ENCODE assay signal across 9 mouse cellular contexts in the genomic region with DNA sequence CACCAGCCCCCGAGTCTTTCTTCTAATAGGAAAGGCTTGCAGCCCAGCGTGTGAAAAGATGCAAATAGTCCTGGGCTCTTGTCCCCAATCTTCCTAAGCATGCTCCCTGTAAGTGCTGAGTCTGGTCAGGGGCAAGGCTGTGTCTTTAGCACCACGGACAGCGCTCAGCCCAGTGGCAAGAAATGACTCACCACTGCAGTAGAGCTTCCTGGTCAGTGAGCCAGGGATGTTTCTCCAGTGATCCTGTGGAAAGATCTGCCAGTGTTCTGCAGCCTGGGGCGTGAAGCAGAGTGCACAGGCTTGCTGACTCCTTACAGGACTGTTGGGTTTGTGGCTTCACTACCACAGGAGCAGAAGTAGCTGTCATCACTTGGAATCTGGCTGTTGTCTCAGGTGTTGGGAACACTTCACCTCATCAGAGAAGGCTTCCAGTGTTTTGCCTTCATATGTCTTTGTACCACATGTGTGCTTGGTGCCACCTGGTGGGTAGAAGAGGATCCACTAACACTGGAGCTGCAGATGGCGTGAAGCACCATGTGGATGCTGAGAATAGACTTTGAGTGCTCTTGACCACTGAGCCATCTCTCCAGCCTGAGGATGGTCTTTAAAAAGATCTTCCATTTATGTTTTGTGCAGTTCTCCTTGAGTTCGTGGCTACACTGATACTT.
DNase-seq lines count a peak whose midpoint lies in the region; TF ChIP-seq lines count a peak whose summit lies in the region.
"Had no signal": no experiment of that assay in that cellular context is flagged by ENCODE, and none has a peak within 500 bp of the region (broad histone marks: within the 10 kb centered on the region; RNA-seq: fewer than 3 reads in every experiment).

No protein-coding gene starts in this region.

- H3K27ac ChIP-seq in ES-E14 (ENCODE audit: insufficient read depth, low read depth, low read length, poor library complexity, severe bottlenecking) = no peak overlapping the region
- H3K27ac ChIP-seq: hindbrain, embryonic 15.5 days; stomach, embryonic 15.5 days had no signal

- in situ Hi-C loops in ES-E14 (cut with MboI; ENCODE audit: low sequenced_read_pairs in 2 of 2, unreplicated experiment in 2 of 2) = no loop called here

- no peak overlapping the region for H3K4me3 ChIP-seq in ES-E14 (ENCODE audit: insufficient read depth in 1 of 2, low read depth in 1 of 2, low read length in 2 of 2, poor library complexity in 1 of 2, severe bottlenecking in 1 of 2)
- H3K4me3 ChIP-seq: hindbrain, embryonic 15.5 days; stomach, embryonic 15.5 days had no signal

- no peaks in the 10 kb centered on the region for H3K4me1 ChIP-seq in ES-E14 (ENCODE audit: control insufficient read depth in 2 of 2, insufficient read depth in 2 of 2, low read length in 2 of 2, poor library complexity in 1 of 2)
- H3K4me1 ChIP-seq: hindbrain, embryonic 15.5 days; stomach, embryonic 15.5 days had no signal

- no peaks in the 10 kb centered on the region; the same call in 1 of the 2 replicates for H3K36me3 ChIP-seq in ES-E14 (ENCODE audit: control insufficient read depth, insufficient read depth, low read length, poor library complexity, severe bottlenecking)
- no peaks in the 10 kb centered on the region for H3K36me3 ChIP-seq in splenic B cell, adult 2 months (ENCODE audit: control insufficient read depth, insufficient read depth, low read length, poor library complexity, severe bottlenecking)
- H3K36me3 ChIP-seq: hindbrain, embryonic 15.5 days; stomach, embryonic 15.5 days had no signal

- H3K27me3 ChIP-seq in splenic B cell, adult 2 months (ENCODE audit: control insufficient read depth, insufficient read depth, low read length, poor library complexity, severe bottlenecking) = no peaks in the 10 kb centered on the region
- H3K27me3 ChIP-seq: hindbrain, embryonic 15.5 days; stomach, embryonic 15.5 days had no signal

- peak; percentile 35 for DNase-seq in A20 (ENCODE audit: low read depth, low spot score)
- peak; percentile 45 for DNase-seq in ES-E14 (ENCODE audit: low read depth, low spot score)
- DNase-seq in cerebellum, adult 9-10 months = peak; percentile 66
- DNase-seq in heart, adult 9 months (ENCODE audit: low spot score in 2 of 2) = peak; percentile 7 to 21
- peak; percentile 89 to 90 for DNase-seq in kidney, postnatal 4 days
- peak; percentile 29 for DNase-seq in lung, postnatal 36 days
- peak; percentile 14 for DNase-seq in splenic B cell, adult 2 months (ENCODE audit: low read depth, low spot score)

- no peak overlapping the region for H3K9ac ChIP-seq in ES-E14 (ENCODE audit: insufficient read depth, low read depth, low read length, poor library complexity, severe bottlenecking)
- H3K9ac ChIP-seq: hindbrain, embryonic 15.5 days; stomach, embryonic 15.5 days had no signal

- no peaks in the 10 kb centered on the region for H3K9me3 ChIP-seq in ES-E14 (ENCODE audit: control insufficient read depth, insufficient read depth, low read depth, low read length)
- H3K9me3 ChIP-seq: hindbrain, embryonic 15.5 days; stomach, embryonic 15.5 days had no signal

TF ChIP-seq in ES-E14, 5 proteins besides CTCF, POLR2A, EP300 and RAD21:
- TF ChIP-seq HCFC1 (IDR thresholded peaks at IDR 0.05; ENCODE audit: borderline replicate concordance, insufficient read depth, low read length) (no peak), MAFK (IDR thresholded peaks at IDR 0.05; ENCODE audit: insufficient read depth, low read depth, low read length) (0 out of 2 replicates have a peak, but pooled peaks have one; percentile 19)

Comparison
In these comparisons a context has a peak if more than half of its experiments do, and no peak if none do; other contexts are left out.
1. DNase-seq: peak in every context shown above with its lines; median percentile 90 in kidney, postnatal 4 days; 66 in cerebellum, adult 9-10 months; 45 in ES-E14; 35 in A20; 29 in lung, postnatal 36 days; 14 in heart, adult 9 months; 14 in splenic B cell, adult 2 months.